Mouse (Mus musculus) lung, adult 2 months (tissue): ENCODE measurements around the gene Hist1h4f. TPM values are rescaled to one million over a fixed set of nuclear protein-coding genes. Genes with fewer than 3 reads are reported as not detected.

Experiments used
- DNase-seq: peaks from one replicate; pipeline ENCODE4 v3.0.0; 2022
- H3K4me1 ChIP-seq: fragments of 200-500 bp; 2 replicates; pipeline ENCODE4 v1.6.1; 2011; ENCODE audit warnings: low read length; ENCODE audit not compliant: control insufficient read depth, insufficient read depth
- H3K4me3 ChIP-seq: fragments of 200-500 bp; replicated peaks from 2 replicates; pipeline ENCODE3; 2011; ENCODE audit warnings: low read depth, mild to moderate bottlenecking, control low read depth, low read length; ENCODE audit errors: extremely low read depth
- CTCF ChIP-seq: fragments of 200-500 bp; IDR thresholded peaks from 2 replicates; pipeline ENCODE4 v1.5.1; 2011; ENCODE audit warnings: mild to moderate bottlenecking, low read length, control low read depth; ENCODE audit not compliant: insufficient read depth
- POLR2A ChIP-seq: fragments of 200-500 bp; IDR thresholded peaks from 2 replicates; pipeline ENCODE4 v1.6.1; 2011; ENCODE audit warnings: low read depth, mild to moderate bottlenecking, control low read depth, low read length, borderline replicate concordance; ENCODE audit errors: extremely low read depth
- WGBS: fragments of 180-500 bp; shearing (Covaris S2); methylation state at CpG from one replicate; pipeline ENCODE4 v1.1.7; 2018; 5-methylcytosine and 5-hydroxymethylcytosine counted together
- polyA plus RNA-seq: library from polyadenylated mRNA; depleted of rRNA; stranded (reverse); fragments of >200 nt; gene quantifications from 2 replicates; pipeline ENCODE4 v1.2.3, GENCODE M21; 2012; rRNA removed

Hist1h4f gene
- polyA plus RNA-seq, 1 experiment: 1.4 TPM

DNA sequence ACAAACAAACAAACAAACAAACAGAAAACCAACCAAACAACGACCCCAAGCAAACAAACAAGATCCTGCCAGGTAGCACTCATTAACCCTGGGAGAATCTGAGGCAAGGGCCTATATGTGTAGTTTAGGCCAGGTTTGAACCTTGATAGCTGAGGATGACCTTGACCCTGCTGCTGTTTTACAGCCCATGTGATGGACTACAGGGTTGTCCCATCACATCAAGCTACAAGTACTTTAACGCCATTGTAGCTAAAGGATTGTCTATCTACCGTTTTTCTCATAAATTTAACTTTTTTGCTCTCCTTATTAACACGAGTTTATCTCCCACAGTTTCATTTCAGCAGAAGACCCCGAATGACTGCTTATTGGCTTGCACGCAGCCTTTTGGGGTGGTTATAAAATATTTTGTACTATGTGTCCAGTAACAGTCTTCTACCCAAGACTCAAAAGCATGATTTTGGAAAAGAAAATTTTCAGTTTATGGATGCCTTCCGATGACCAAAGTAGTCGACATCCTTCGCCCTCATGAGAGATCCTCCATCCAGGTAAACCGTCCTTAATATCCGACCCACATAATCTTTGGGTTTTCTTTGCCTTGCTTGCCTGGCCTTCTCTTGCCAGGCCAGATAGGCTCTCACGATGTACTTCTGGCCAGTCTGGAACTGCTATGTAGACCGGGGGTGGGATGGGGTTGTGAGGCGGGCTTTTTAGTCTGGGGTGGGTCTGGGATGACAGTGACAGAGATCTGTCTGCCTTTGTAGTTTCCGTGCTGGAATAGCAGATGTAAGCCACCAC lies 35.4 kb downstream of the Hist1h4f start:
- 57% methylated on average over 15 of the region's 15 CpGs for WGBS
- no peak for DNase-seq
- TF ChIP-seq POLR2A (no peak), CTCF (no peak)
- Histone ChIP-seq H3K4me3 (no peak overlapping the region), H3K4me1 (no peaks in the 10 kb centered on the region; the same call in 1 of the 2 replicates)

DNA sequence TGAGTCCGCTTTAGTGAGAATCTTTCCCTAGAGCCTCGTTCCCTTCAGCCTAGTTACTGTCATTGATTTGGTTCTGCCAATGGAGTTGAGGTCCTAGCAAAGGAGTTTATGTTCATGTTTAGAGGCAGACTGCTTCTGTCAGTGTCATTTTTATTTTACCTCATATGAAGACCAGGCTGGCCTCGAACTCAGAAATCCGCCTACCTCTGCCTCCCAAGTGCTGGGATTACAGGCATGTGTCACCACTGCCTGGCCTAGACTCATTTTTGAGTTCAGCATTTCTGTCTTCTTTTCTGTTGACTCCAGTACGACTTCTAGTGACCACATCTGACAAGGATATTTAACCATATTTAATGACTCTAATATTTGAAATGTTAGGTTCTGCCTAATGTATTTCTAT lies 36.2 kb downstream of the Hist1h4f start:
- H3K4me3 ChIP-seq: no peak overlapping the region
- no peak for DNase-seq
- TF ChIP-seq CTCF (no peak), POLR2A (no peak)
- 82% methylated on average over 5 of the region's 5 CpGs for WGBS
- no peaks in the 10 kb centered on the region; the same call in 1 of the 2 replicates for H3K4me1 ChIP-seq

DNA sequence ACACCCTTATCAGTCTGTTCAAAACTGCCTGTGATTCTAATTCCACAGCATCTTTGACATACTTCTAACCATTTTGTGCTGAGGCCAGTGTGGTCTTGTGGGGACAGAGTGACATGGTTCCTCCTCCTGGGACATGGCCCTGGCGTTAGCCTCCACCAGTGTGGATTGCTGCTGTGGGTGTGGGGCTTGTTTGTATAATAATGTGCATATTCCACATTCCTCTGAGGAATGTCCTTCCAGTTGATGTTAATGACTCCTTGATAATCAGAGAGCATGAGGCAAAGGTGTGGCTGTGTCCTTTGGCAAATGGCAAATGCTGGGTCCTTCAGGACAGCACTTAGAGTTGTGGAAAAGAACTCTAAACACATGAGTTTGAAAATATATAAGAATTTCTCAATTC lies 37.9 kb downstream of the Hist1h4f start:
- no peaks in the 10 kb centered on the region for H3K4me1 ChIP-seq
- WGBS: 79% methylated on average over 1 of the region's 1 CpGs

DNA sequence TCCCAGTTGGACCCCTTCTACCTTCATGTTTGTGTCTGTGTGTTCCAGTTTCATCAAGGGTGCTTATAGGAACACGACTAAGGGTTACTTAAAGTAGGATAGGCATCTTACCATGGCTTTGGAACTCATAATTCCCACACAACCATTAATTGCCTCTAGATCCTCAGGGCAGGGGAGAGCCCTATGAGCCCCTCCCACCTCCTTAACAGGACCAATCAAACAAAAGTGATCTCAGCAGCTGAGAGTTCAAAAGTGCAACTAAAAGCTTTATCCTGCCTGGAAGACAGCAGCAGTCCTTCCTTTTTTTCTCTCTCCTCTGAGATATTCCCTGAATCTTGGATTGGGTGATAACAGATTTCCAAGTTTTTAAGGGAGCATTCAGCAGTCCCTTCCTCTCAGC lies 41.3 kb downstream of the Hist1h4f start:
- WGBS: 26% methylated on average over 1 of the region's 1 CpGs
- DNase-seq: no peak
- Histone ChIP-seq H3K4me1 (no peaks in the 10 kb centered on the region), H3K4me3 (no peak overlapping the region)
- TF ChIP-seq POLR2A (no peak), CTCF (no peak)

More for the DNA sequence above, 37.9 kb downstream of the Hist1h4f start:
- DNase-seq: no peak
- TF ChIP-seq POLR2A (no peak), CTCF (no peak)
- H3K4me3 ChIP-seq: no peak overlapping the region

DNA sequence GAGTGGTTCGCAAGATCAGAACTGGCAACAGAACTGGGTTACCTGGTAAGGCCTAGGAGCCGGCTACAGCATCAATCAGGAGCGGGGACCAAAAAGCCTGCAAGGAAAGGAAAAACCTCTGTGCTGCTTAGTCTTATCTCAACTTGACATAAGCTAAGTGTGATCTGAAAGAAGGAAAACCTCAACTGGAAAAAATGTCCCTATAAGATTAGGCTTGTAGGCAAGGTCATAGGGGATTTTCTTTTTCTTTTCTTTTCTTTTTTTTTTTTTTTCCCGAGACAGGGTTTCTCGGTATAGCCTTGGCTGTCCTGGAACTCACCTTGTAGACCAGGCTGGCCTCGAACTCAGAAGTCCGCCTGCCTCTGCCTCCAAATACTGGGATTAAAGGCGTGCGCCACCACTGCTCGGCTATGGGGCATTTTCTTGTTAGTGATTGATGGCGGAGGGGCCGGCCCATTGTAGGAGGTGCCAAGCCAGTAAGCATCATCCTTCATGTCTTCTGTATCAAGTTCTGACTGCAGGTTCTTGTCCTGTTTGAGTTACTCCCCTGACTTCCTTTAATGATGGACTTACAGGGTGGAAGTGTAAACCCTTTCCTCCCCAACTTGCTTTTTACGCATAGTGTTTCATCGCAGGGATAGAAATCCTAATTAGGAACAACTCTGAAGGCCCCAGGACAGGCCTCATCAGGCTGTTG lies 44.5 kb downstream of the Hist1h4f start:
- TF ChIP-seq CTCF: no peak
- no peak for TF ChIP-seq POLR2A
- Histone ChIP-seq H3K4me1 (no peaks in the 10 kb centered on the region), H3K4me3 (no peak overlapping the region)
- WGBS: 60% methylated on average over 14 of the region's 14 CpGs
- no peak for DNase-seq

DNA sequence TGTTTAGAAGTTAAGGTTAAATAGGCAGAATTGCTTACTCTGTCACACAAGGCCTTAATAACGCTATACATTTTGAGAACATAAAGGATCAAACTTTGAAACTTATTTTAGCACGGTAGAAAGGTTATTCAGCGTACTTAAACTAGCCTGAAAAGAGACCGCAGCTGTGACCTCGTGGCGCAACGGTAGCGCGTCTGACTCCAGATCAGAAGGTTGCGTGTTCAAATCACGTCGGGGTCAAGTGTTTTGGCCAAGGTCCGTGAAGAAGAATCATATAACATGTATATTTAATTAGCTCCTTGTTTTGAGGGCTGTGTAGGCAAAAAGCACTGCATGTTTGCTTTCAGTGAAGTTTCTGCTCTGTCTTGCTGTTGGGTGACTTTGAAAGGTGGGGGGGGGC lies 45.1 kb downstream of the Hist1h4f start:
- no peak for TF ChIP-seq CTCF
- no peak for TF ChIP-seq POLR2A
- H3K4me1 ChIP-seq: no peaks in the 10 kb centered on the region
- no peak for DNase-seq
- 44% methylated on average over 13 of the region's 13 CpGs for WGBS
- H3K4me3 ChIP-seq: no peak overlapping the region

DNA sequence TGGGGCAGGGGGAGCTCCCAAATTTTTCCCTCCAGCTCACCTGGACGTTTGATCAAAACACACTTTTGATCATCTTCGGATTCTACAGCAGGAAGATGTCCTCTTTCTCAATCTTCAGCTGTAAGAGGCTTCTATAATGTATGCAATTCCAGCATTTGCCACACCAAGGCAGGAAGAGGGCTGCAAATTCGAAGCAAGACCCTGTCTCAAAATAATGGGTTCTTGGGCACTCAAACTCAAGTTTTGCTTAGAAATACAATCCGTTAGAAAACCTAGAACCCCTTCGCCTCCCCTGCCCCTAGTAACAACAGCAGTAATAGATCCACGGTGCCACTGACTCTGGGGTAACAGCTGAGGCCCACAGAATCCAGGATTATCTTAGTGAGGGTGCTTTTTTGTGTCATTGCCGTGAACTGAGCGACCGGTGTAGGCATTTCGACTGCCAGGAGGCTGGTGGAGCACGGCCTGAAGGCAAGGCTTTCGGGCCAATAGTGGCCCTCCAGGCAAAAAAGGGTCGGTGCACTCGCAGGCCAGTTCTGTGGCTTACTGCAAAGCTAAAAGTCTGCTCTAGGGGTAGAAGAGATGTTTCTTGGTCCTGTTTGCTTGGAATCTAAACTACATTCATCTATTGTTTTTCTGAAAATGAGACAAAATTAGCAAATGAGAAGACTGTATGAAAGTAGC lies 45.6 kb downstream of the Hist1h4f start:
- 50% methylated on average over 14 of the region's 14 CpGs for WGBS
- no peak overlapping the region for H3K4me3 ChIP-seq
- no peak for TF ChIP-seq CTCF
- no peaks in the 10 kb centered on the region for H3K4me1 ChIP-seq
- no peak for DNase-seq

DNA sequence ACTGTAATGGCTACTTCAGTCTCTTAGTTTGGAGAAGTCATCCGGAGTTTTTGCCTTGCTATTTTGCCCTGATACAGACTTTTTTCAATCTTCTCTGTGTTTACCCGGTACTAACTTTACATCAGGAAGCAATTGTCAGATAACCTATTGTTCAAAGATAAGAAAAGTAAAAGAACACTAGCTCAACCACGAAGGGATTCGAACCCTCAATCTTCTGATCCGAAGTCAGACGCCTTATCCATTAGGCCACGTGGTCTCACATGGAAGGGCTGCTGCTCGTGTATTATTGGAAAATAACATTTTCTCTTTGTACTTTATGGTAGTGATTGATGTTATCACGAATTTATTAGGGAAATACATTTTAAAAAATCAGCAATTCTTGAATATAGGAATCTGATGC lies 47.7 kb downstream of the Hist1h4f start:
- H3K4me3 ChIP-seq: no peak overlapping the region
- TF ChIP-seq POLR2A (no peak), CTCF (no peak)
- 8% methylated on average over 9 of the region's 9 CpGs for WGBS
- no peaks in the 10 kb centered on the region for H3K4me1 ChIP-seq
- DNase-seq: no peak

DNA sequence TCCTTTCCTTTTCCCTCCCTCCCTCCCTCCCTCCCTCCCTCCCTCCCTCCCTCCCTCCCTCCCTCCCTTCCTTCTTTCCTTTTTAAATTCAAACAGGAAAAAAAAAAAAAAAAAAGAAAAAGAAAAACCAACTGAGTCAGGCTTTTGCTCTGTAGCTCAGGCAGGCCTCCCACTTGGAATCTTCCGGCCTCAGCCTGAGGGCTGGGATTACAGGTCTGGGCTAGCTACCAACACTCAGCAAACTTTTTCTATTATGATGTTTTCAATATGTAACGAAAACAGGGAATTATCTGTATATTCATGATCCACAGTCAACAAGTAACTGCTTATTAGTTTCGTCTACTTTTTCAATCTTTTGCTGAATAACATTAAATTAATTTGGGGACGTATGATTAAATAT lies 48.5 kb downstream of the Hist1h4f start:
- TF ChIP-seq POLR2A (no peak), CTCF (no peak)
- H3K4me1 ChIP-seq: no peaks in the 10 kb centered on the region
- DNase-seq: no peak
- 77% methylated on average over 4 of the region's 4 CpGs for WGBS
- H3K4me3 ChIP-seq: no peak overlapping the region

DNA sequence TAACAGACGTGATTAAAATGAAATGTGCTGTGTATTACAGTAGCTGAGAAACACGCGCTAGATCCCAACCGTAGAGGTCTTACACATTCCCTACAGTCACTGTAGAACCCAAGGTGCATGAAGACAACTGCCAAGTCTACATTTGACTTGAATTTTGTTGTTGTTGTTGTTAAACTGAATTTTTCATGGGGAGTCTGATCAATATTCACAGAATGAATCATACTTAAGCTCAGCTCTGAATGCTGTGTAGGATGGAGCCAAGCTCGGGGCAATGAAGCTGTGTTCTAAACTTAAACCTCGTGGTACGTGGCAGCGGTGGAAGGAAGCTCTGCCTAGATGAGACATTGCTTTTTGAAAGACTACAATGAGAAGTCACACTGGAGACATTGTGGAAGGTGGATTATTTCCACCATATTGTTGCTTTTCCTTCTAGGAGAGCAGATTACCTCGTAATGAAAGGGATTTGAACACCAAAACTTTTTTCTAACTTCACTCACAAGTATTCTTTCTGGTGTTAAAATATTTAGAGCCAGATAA lies 49.3 kb downstream of the Hist1h4f start:
- H3K4me1 ChIP-seq: no peaks in the 10 kb centered on the region
- DNase-seq: no peak
- WGBS: 57% methylated on average over 9 of the region's 9 CpGs
- TF ChIP-seq POLR2A (no peak), CTCF (no peak)
- no peak overlapping the region for H3K4me3 ChIP-seq

DNA sequence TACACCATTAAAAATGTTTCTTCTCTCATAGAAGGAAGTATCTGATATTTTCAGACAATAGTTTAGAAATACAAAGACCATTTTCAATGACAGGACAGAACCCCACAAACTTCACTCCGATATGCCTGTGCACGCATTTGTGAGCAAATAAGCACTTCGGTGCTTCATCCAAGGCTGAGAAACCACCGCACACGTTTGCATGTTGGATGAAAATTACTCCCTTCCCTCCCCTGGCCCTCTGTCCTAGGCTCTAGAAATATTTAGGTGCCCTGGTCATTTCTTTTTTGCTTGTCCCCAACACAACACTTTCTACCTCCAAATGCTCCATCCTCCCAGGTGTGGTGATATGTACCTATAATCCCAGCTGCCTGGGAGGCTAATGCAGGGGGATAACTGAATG lies 49.9 kb downstream of the Hist1h4f start:
- no peak for DNase-seq
- TF ChIP-seq CTCF: no peak
- no peak for TF ChIP-seq POLR2A
- no peaks in the 10 kb centered on the region for H3K4me1 ChIP-seq
- no peak overlapping the region for H3K4me3 ChIP-seq
- WGBS: 48% methylated on average over 5 of the region's 5 CpGs

Other genes with a start within 250 kb of the Hist1h4f start
- 1.4 and 2.4 TPM in 2 replicates for gene Zfp322a, start 182.4 kb downstream of the Hist1h4f start, polyA plus RNA-seq
- gene Abt1, start 127.8 kb downstream of the Hist1h4f start, polyA plus RNA-seq: 2.7 and 3.3 TPM in 2 replicates
- gene Btn1a1, start 85.7 kb downstream of the Hist1h4f start, polyA plus RNA-seq: not detected in 2 replicates
- not detected in 2 replicates for gene Btn2a2, start 62.8 kb downstream of the Hist1h4f start, polyA plus RNA-seq
- gene Hist1h4h, start 20.6 kb downstream of the Hist1h4f start, polyA plus RNA-seq: 27.1 and 28.0 TPM in 2 replicates
- 28.7 and 47.1 TPM in 2 replicates for gene Hist1h2af, start 17.7 kb downstream of the Hist1h4f start, polyA plus RNA-seq
- gene Hist1h3g, start 16.2 kb downstream of the Hist1h4f start, polyA plus RNA-seq: 2.1 and 2.3 TPM in 2 replicates
- 0.66 and 0.87 TPM in 2 replicates for gene Hist1h2bh, start 8.3 kb downstream of the Hist1h4f start, polyA plus RNA-seq
- 1.3 and 1.7 TPM in 2 replicates for gene Hist1h3f, start 7.6 kb downstream of the Hist1h4f start, polyA plus RNA-seq
- 0.10 and 0.12 TPM in 2 replicates for gene Hist1h1d, start 1.6 kb upstream of the Hist1h4f start, polyA plus RNA-seq
- 8.4 and 9.2 TPM in 2 replicates for gene Hist1h3e, start 10.7 kb upstream of the Hist1h4f start, polyA plus RNA-seq
- 1.8 and 2.3 TPM in 2 replicates for gene Hist1h2ae, start 19.6 kb upstream of the Hist1h4f start, polyA plus RNA-seq
- gene Hist1h2bg, start 19.7 kb upstream of the Hist1h4f start, polyA plus RNA-seq: 9.8 and 22.7 TPM in 2 replicates
- 2.7 and 3.4 TPM in 2 replicates for gene Hist1h2bf, start 22.5 kb upstream of the Hist1h4f start, polyA plus RNA-seq
- 1.2 and 2.0 TPM in 2 replicates for gene Hist1h2ad, start 22.7 kb upstream of the Hist1h4f start, polyA plus RNA-seq
- gene Hist1h3d, start 24.1 kb upstream of the Hist1h4f start, polyA plus RNA-seq: 2.6 and 4.5 TPM in 2 replicates
- 9.0 and 9.5 TPM in 2 replicates for gene Hist1h4d, start 29.9 kb upstream of the Hist1h4f start, polyA plus RNA-seq
- 2.7 and 3.0 TPM in 2 replicates for gene Hist1h2be, start 69.5 kb upstream of the Hist1h4f start, polyA plus RNA-seq
- 2.0 and 2.4 TPM in 2 replicates for gene Hist1h1e, start 70.9 kb upstream of the Hist1h4f start, polyA plus RNA-seq
- gene Hist1h2ac, start 132.3 kb upstream of the Hist1h4f start, polyA plus RNA-seq: 0.45 and 0.61 TPM in 2 replicates
- gene Hist1h2bc, start 132.6 kb upstream of the Hist1h4f start, polyA plus RNA-seq: 142 and 182 TPM in 2 replicates
- gene Hist1h1t, start 144.2 kb upstream of the Hist1h4f start, polyA plus RNA-seq: not detected in 2 replicates
- gene Hist1h4c, start 146.8 kb upstream of the Hist1h4f start, polyA plus RNA-seq: 6.3 and 6.8 TPM in 2 replicates
- gene Hfe, start 159.2 kb upstream of the Hist1h4f start, polyA plus RNA-seq: 21.3 and 24.2 TPM in 2 replicates
- gene Hist1h1c, start 187.2 kb upstream of the Hist1h4f start, polyA plus RNA-seq: 38.1 and 46.7 TPM in 2 replicates
- gene Hist1h3c, start 194.0 kb upstream of the Hist1h4f start, polyA plus RNA-seq: 1.2 and 2.9 TPM in 2 replicates
- gene Hist1h2bb, start 195.1 kb upstream of the Hist1h4f start, polyA plus RNA-seq: 2.5 and 2.6 TPM in 2 replicates
- gene Hist1h2ab, start 199.5 kb upstream of the Hist1h4f start, polyA plus RNA-seq: 2.0 and 3.9 TPM in 2 replicates
- 2.6 and 3.8 TPM in 2 replicates for gene Hist1h3b, start 200.6 kb upstream of the Hist1h4f start, polyA plus RNA-seq
- gene Hist1h4b, start 205.4 kb upstream of the Hist1h4f start, polyA plus RNA-seq: 2.5 and 2.8 TPM in 2 replicates
- gene Hist1h4a, start 209.6 kb upstream of the Hist1h4f start, polyA plus RNA-seq: 2.4 and 2.9 TPM in 2 replicates
- gene Hist1h3a, start 210.7 kb upstream of the Hist1h4f start, polyA plus RNA-seq: 3.1 and 4.3 TPM in 2 replicates
- gene Hist1h1a, start 212.0 kb upstream of the Hist1h4f start, polyA plus RNA-seq: not detected in 2 replicates
- gene Trim38, start 218.3 kb upstream of the Hist1h4f start, polyA plus RNA-seq: 0.07 TPM in 1 of 2 replicates, not detected in the other